Mouse (Mus musculus) embryo, embryonic 11.5 days (tissue): ENCODE measurements around the gene Plb1.

Experiments used
- DNase-seq: peaks from one replicate; pipeline ENCODE4 v3.0.0-alpha.2; 2012; ENCODE audit warnings: low read depth, low spot score

Gene Plb1

GRCm38 (mm10) chr5:32332591-32332990, 100.1 kb downstream of the Plb1 start:
- DNase-seq = no peak

GRCm38 (mm10) chr5:32335172-32335571, 102.7 kb downstream of the Plb1 start:
- DNase-seq = no peak

GRCm38 (mm10) chr5:32336092-32336491, 103.6 kb downstream of the Plb1 start:
- no peak for DNase-seq

GRCm38 (mm10) chr5:32337336-32337735, 104.8 kb downstream of the Plb1 start:
- DNase-seq = no peak

GRCm38 (mm10) chr5:32338339-32338738, 105.8 kb downstream of the Plb1 start:
- no peak for DNase-seq

GRCm38 (mm10) chr5:32338766-32339165, 106.3 kb downstream of the Plb1 start:
- no peak for DNase-seq

GRCm38 (mm10) chr5:32340246-32340645, 107.7 kb downstream of the Plb1 start:
- no peak for DNase-seq

GRCm38 (mm10) chr5:32342711-32343285, 110.3 kb downstream of the Plb1 start:
- no peak for DNase-seq

- no peak for DNase-seq
Measured at GRCm38 (mm10) chr5:32346025-32346912, 113.8 kb downstream of the Plb1 start.

- no peak for DNase-seq
Measured at GRCm38 (mm10) chr5:32349718-32350117, 117.2 kb downstream of the Plb1 start.

- no peak for DNase-seq
Measured at GRCm38 (mm10) chr5:32350551-32351256, 118.2 kb downstream of the Plb1 start.

GRCm38 (mm10) chr5:32351721-32352465, 119.4 kb downstream of the Plb1 start:
- DNase-seq = no peak

- no peak for DNase-seq
Measured at GRCm38 (mm10) chr5:32352845-32353244, 120.3 kb downstream of the Plb1 start.

GRCm38 (mm10) chr5:32353280-32353679, 120.8 kb downstream of the Plb1 start:
- no peak for DNase-seq

- DNase-seq = no peak
Measured at GRCm38 (mm10) chr5:32360511-32360910, 128.0 kb downstream of the Plb1 start.

- DNase-seq = no peak
Measured at GRCm38 (mm10) chr5:32361441-32362235, 129.1 kb downstream of the Plb1 start.

- no peak for DNase-seq
Measured at GRCm38 (mm10) chr5:32369391-32369790, 136.9 kb downstream of the Plb1 start.

GRCm38 (mm10) chr5:32371239-32371638, 138.7 kb downstream of the Plb1 start:
- no peak for DNase-seq

GRCm38 (mm10) chr5:32378546-32378945, 146.0 kb downstream of the Plb1 start:
- DNase-seq = no peak

GRCm38 (mm10) chr5:32388656-32389055, 156.1 kb downstream of the Plb1 start:
- DNase-seq = no peak

GRCm38 (mm10) chr5:32390295-32390694, 157.8 kb downstream of the Plb1 start:
- no peak for DNase-seq
